Mouse (Mus musculus) hindbrain, embryonic 12.5 days (tissue): ENCODE data around the gene Zswim8. TPM values are rescaled to one million over a fixed set of nuclear protein-coding genes. Genes with fewer than 3 reads are reported as not detected.

Experiments
- ATAC-seq: fragments of 200-750 bp; cut with Nextera tagmentation; 2 replicates; pipeline ENCODE4 v1.8.0; 2017; ENCODE audit warnings: moderate TSS enrichment; ENCODE audit not compliant: low FRiP score
- H3K27ac ChIP-seq: fragments of 300-500 bp; sonication (generic); 2 replicates; pipeline ENCODE4 v1.5.1; 2016; ENCODE audit warnings: mild to moderate bottlenecking
- H3K27me3 ChIP-seq: fragments of 300-500 bp; sonication (generic); 2 replicates; pipeline ENCODE4 v1.6.1; 2016; ENCODE audit warnings: mild to moderate bottlenecking
- H3K36me3 ChIP-seq: fragments of 300-500 bp; sonication (generic); 2 replicates; pipeline ENCODE4 v1.6.1; 2016; ENCODE audit warnings: mild to moderate bottlenecking
- H3K4me1 ChIP-seq: fragments of 300-500 bp; sonication (generic); 2 replicates; pipeline ENCODE4 v1.6.1; 2016
- H3K4me2 ChIP-seq: fragments of 300-500 bp; sonication (generic); replicated peaks from 2 replicates; pipeline ENCODE4 v1.6.1; 2016; ENCODE audit warnings: mild to moderate bottlenecking
- H3K4me3 ChIP-seq: fragments of 300-500 bp; sonication (generic); 2 replicates; pipeline ENCODE4 v1.5.1; 2016; ENCODE audit warnings: mild to moderate bottlenecking
- H3K9ac ChIP-seq: fragments of 300-500 bp; sonication (generic); 2 replicates; pipeline ENCODE4 v1.6.1; 2016; ENCODE audit warnings: mild to moderate bottlenecking, moderate library complexity
- H3K9me3 ChIP-seq: fragments of 300-500 bp; sonication (generic); replicated peaks from 2 replicates; pipeline ENCODE4 v1.6.1; 2016; ENCODE audit warnings: mild to moderate bottlenecking
- WGBS: fragments of 180-500 bp; shearing (Covaris S2); methylation state at CpG from one replicate; pipeline ENCODE4 v1.1.7; 2016; 5-methylcytosine and 5-hydroxymethylcytosine counted together
- polyA plus RNA-seq: library from polyadenylated mRNA; unstranded; fragments of >200 nt; fragmentation: Nextera tagmentation; extraction: Ambion mirVana; gene quantifications from 2 replicates; pipeline ENCODE4 v1.2.1, GENCODE M21; 2016

Zswim8 gene
- polyA plus RNA-seq, 1 experiment from 2014 or later: 60.1 TPM

GRCm38 (mm10) chr14:20738511-20738910, 31.2 kb downstream of the Zswim8 start:
- Histone ChIP-seq H3K27ac (no peak overlapping the region), H3K4me1 (peaks cover 8% of the 10 kb centered on the region), H3K36me3 (peaks cover 58% of the 10 kb centered on the region), H3K9me3 (no peaks in the 10 kb centered on the region), H3K27me3 (no peaks in the 10 kb centered on the region), H3K4me3 (no peak overlapping the region), H3K4me2 (no peak overlapping the region), H3K9ac (no peak overlapping the region)
- ATAC-seq: no peak
- 92% methylated on average over 8 of the region's 8 CpGs for WGBS

- H3K27me3 ChIP-seq: no peaks in the 10 kb centered on the region
- no peak for ATAC-seq
- H3K4me3 ChIP-seq: no peak overlapping the region
- WGBS: 89% methylated on average over 9 of the region's 9 CpGs
- H3K9me3 ChIP-seq: no peaks in the 10 kb centered on the region
- H3K27ac ChIP-seq: no peak overlapping the region
- H3K36me3 ChIP-seq: peaks cover 79% of the 10 kb centered on the region
- H3K9ac ChIP-seq: no peak overlapping the region
- no peak overlapping the region for H3K4me2 ChIP-seq
- H3K4me1 ChIP-seq: no peaks in the 10 kb centered on the region
Measured at GRCm38 (mm10) chr14:20741301-20741700, 33.9 kb downstream of the Zswim8 start.

GRCm38 (mm10) chr14:20743614-20744013, 36.3 kb downstream of the Zswim8 start:
- no peak overlapping the region for H3K9ac ChIP-seq
- H3K4me3 ChIP-seq: no peak overlapping the region
- peaks cover 71% of the 10 kb centered on the region for H3K36me3 ChIP-seq
- no peak overlapping the region for H3K27ac ChIP-seq
- no peak overlapping the region for H3K4me2 ChIP-seq
- no peak for ATAC-seq
- no peaks in the 10 kb centered on the region for H3K27me3 ChIP-seq
- H3K9me3 ChIP-seq: no peaks in the 10 kb centered on the region
- H3K4me1 ChIP-seq: no peaks in the 10 kb centered on the region
- WGBS: 82% methylated on average over 3 of the region's 3 CpGs

- peaks cover 48% of the 10 kb centered on the region for H3K36me3 ChIP-seq
- no peak overlapping the region for H3K9ac ChIP-seq
- ATAC-seq: no peak
- 84% methylated on average over 3 of the region's 3 CpGs for WGBS
- no peak overlapping the region for H3K4me3 ChIP-seq
- H3K27me3 ChIP-seq: no peaks in the 10 kb centered on the region
- H3K9me3 ChIP-seq: no peaks in the 10 kb centered on the region
- no peak overlapping the region for H3K4me2 ChIP-seq
- H3K4me1 ChIP-seq: no peaks in the 10 kb centered on the region
- H3K27ac ChIP-seq: no peak overlapping the region
Measured at GRCm38 (mm10) chr14:20746935-20747334, 39.6 kb downstream of the Zswim8 start.

- H3K27me3 ChIP-seq: no peaks in the 10 kb centered on the region
- H3K36me3 ChIP-seq: peaks cover 40% of the 10 kb centered on the region
- H3K4me3 ChIP-seq: no peak overlapping the region
- no peak overlapping the region for H3K27ac ChIP-seq
- 80% methylated on average over 4 of the region's 4 CpGs for WGBS
- H3K4me1 ChIP-seq: no peaks in the 10 kb centered on the region
- no peaks in the 10 kb centered on the region for H3K9me3 ChIP-seq
- H3K9ac ChIP-seq: no peak overlapping the region
- no peak overlapping the region for H3K4me2 ChIP-seq
- no peak for ATAC-seq
Measured at GRCm38 (mm10) chr14:20748388-20748787, 41.0 kb downstream of the Zswim8 start.

- Histone ChIP-seq H3K4me3 (no peak overlapping the region), H3K9ac (no peak overlapping the region; the same call in 1 of the 2 replicates), H3K27me3 (no peaks in the 10 kb centered on the region), H3K4me2 (no peak overlapping the region), H3K36me3 (peaks cover 35% of the 10 kb centered on the region), H3K27ac (no peak overlapping the region), H3K9me3 (no peaks in the 10 kb centered on the region), H3K4me1 (no peaks in the 10 kb centered on the region)
- no peak for ATAC-seq
- 87% methylated on average over 4 of the region's 4 CpGs for WGBS
Measured at GRCm38 (mm10) chr14:20749494-20750051, 42.2 kb downstream of the Zswim8 start.

- Histone ChIP-seq H3K4me3 (no peak overlapping the region), H3K9ac (no peak overlapping the region), H3K27ac (no peak overlapping the region), H3K36me3 (peaks cover 34% of the 10 kb centered on the region), H3K27me3 (no peaks in the 10 kb centered on the region), H3K4me2 (no peak overlapping the region), H3K4me1 (no peaks in the 10 kb centered on the region), H3K9me3 (no peaks in the 10 kb centered on the region)
- WGBS: 94% methylated on average over 5 of the region's 5 CpGs
- ATAC-seq: no peak
Measured at GRCm38 (mm10) chr14:20750503-20750902, 43.2 kb downstream of the Zswim8 start.

- no peak overlapping the region for H3K4me2 ChIP-seq
- whole genome bisulfite sequencing: 83% methylated on average over 3 of the region's 3 CpGs
- H3K27ac ChIP-seq: no peak overlapping the region
- no peak overlapping the region for H3K9ac ChIP-seq
- no peak for ATAC-seq
- H3K36me3 ChIP-seq: peaks cover 51% of the 10 kb centered on the region
- H3K27me3 ChIP-seq: no peaks in the 10 kb centered on the region
- no peaks in the 10 kb centered on the region for H3K9me3 ChIP-seq
- H3K4me3 ChIP-seq: no peak overlapping the region
- H3K4me1 ChIP-seq: no peaks in the 10 kb centered on the region
Measured at GRCm38 (mm10) chr14:20753792-20754191, 46.4 kb downstream of the Zswim8 start.

- 95% methylated on average over 22 of the region's 22 CpGs for WGBS
- no peaks in the 10 kb centered on the region for H3K4me1 ChIP-seq
- no peak overlapping the region for H3K27ac ChIP-seq
- no peak overlapping the region for H3K9ac ChIP-seq
- H3K4me3 ChIP-seq: no peak overlapping the region
- H3K4me2 ChIP-seq: no peak overlapping the region
- H3K36me3 ChIP-seq: peaks cover 79% of the 10 kb centered on the region
- H3K9me3 ChIP-seq: no peaks in the 10 kb centered on the region
- no peaks in the 10 kb centered on the region for H3K27me3 ChIP-seq
- no peak for ATAC-seq
Measured at GRCm38 (mm10) chr14:20757370-20757907, 50.1 kb downstream of the Zswim8 start.

GRCm38 (mm10) chr14:20758768-20759435, 51.5 kb downstream of the Zswim8 start:
- Histone ChIP-seq H3K9me3 (no peaks in the 10 kb centered on the region), H3K36me3 (peaks cover 89% of the 10 kb centered on the region), H3K4me3 (no peak overlapping the region), H3K9ac (no peak overlapping the region), H3K27ac (no peak overlapping the region), H3K4me2 (no peak overlapping the region), H3K4me1 (no peaks in the 10 kb centered on the region), H3K27me3 (no peaks in the 10 kb centered on the region)
- 84% methylated on average over 8 of the region's 8 CpGs for WGBS
- no peak for ATAC-seq

GRCm38 (mm10) chr14:20764942-20765341, 57.6 kb downstream of the Zswim8 start:
- Histone ChIP-seq H3K4me2 (no peak overlapping the region), H3K4me3 (no peak overlapping the region), H3K27ac (no peak overlapping the region), H3K9me3 (no peaks in the 10 kb centered on the region), H3K4me1 (no peaks in the 10 kb centered on the region), H3K27me3 (no peaks in the 10 kb centered on the region), H3K9ac (no peak overlapping the region), H3K36me3 (peaks cover 70% of the 10 kb centered on the region)
- no peak for ATAC-seq
- 91% methylated on average over 5 of the region's 5 CpGs for WGBS

- Histone ChIP-seq H3K27ac (no peak overlapping the region), H3K4me2 (no peak overlapping the region), H3K4me1 (no peaks in the 10 kb centered on the region), H3K27me3 (no peaks in the 10 kb centered on the region), H3K9me3 (no peaks in the 10 kb centered on the region), H3K9ac (no peak overlapping the region), H3K36me3 (peaks cover 69% of the 10 kb centered on the region), H3K4me3 (no peak overlapping the region)
- 26% methylated on average over 12 of the region's 12 CpGs for WGBS
- ATAC-seq: peak; percentile 73
Measured at GRCm38 (mm10) chr14:20765642-20766258, 58.4 kb downstream of the Zswim8 start.
